Mouse (Mus musculus) olfactory bulb, adult 2 months (tissue): ENCODE results near the gene Erc2. TPM values are rescaled to one million over a fixed set of nuclear protein-coding genes. Genes with fewer than 3 reads are reported as not detected.
"Not testable (repeated sequence)": the region's sequence is repeated elsewhere in the genome, so short reads cannot be mapped to it uniquely, and the experiment has no call there.

Experiments
- H3K27ac ChIP-seq: fragments of 200-500 bp; 2 replicates; pipeline ENCODE4 v1.5.1; 2012; ENCODE audit warnings: low read depth, low read length; ENCODE audit not compliant: insufficient read depth
- H3K4me1 ChIP-seq: fragments of 200-500 bp; 2 replicates; pipeline ENCODE4 v1.6.1; 2012; ENCODE audit warnings: low read length; ENCODE audit not compliant: control insufficient read depth, insufficient read depth
- H3K4me3 ChIP-seq: fragments of 200-500 bp; 2 replicates; pipeline ENCODE4 v1.5.1; 2012; ENCODE audit warnings: mild to moderate bottlenecking, low read depth, low read length, moderate library complexity; ENCODE audit not compliant: insufficient read depth
- CTCF ChIP-seq: fragments of 200-500 bp; IDR thresholded peaks from 2 replicates; pipeline ENCODE4 v1.5.1; 2012; ENCODE audit warnings: low read depth, mild to moderate bottlenecking, low read length, moderate library complexity; ENCODE audit not compliant: insufficient read depth
- POLR2A ChIP-seq: fragments of 200-500 bp; IDR thresholded peaks from 2 replicates; pipeline ENCODE4 v1.6.1; 2012; ENCODE audit warnings: mild to moderate bottlenecking, low read depth, low read length, moderate library complexity; ENCODE audit not compliant: insufficient read depth
- WGBS: fragments of 180-500 bp; shearing (Covaris S2); methylation state at CpG from one replicate; pipeline ENCODE4 v1.1.7; 2018; 5-methylcytosine and 5-hydroxymethylcytosine counted together
- polyA plus RNA-seq: library from polyadenylated mRNA; stranded (reverse); fragments of >200 nt; gene quantifications from 2 replicates; pipeline ENCODE4 v1.2.4, GENCODE M21; 2012; ENCODE audit warnings: low replicate concordance; ENCODE audit not compliant: missing spikeins, insufficient read depth, insufficient read length

Erc2 gene
- not detected in 2 replicates for polyA plus RNA-seq

DNA sequence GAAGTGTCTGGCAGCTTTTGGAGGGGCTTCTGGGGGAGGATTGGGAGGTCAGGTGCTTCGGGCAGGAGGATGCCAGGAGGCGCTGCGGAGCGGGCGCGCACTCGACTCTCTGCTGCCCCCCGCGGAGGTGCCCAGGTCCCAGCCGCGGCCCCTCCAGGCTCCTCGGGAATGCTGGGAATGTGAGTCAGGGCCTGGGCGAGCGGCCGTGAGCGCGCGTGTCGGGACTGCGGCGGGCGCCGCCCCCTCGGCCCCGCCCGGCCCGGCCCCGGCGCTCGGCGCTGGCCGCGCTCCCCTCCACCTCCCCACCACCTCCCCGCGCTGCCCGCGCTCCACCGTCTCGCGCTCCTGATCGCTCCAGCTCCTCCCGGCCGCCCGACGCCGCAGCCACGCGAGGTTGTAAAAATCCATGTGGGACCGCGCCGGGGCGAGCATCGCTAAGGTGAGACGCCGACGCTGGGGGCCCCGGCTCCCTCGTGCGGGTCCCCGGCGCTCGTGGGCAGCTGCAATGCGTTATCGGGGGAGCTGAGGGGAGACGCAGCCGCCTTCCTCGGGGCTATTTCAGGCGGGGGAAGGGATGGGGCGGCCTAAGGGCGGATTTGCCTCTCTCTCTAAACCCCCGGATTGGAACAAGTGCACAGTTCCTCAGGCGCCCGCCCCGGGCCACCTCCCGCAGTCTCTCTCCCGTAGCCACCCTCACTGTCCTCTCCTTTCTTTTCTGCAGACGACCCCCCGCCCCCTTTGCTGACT lies at the start of gene Erc2:
Gene Erc2 (plus strand): TSS at position 253 of the 747 bp plus-strand sequence.
- under 1% methylated on average over 64 of the region's 78 CpGs for WGBS
- Histone ChIP-seq H3K4me1 (peaks cover 5% of the 10 kb centered on the region; the same call in 1 of the 2 replicates), H3K4me3 (peak within 1 kb of the TSS; percentile 63), H3K27ac (peak within 1 kb of the TSS; percentile 53; the same call in 1 of the 2 replicates)
- TF ChIP-seq POLR2A, result no peak
- peak; percentile 69 for TF ChIP-seq CTCF

DNA sequence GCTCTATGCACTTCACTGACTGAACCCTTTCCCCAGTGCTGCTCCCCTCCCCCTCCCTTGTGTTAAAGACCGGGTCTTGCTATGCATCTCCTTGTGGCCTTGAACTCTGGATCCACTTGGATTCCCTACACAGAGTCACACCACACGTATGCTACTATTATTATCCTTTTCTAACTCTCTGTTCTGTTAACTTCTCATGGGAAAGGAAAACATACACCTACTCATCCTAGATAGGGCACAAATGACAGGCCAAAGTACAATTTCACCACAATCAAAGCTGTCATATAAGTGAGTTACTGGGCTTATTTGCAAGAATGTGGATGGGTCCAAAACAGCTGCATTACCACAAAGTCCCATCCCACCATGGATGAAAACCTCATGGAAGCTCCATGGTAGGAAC lies 43.8 kb upstream of the Erc2 start:
- H3K27ac ChIP-seq, result no peak overlapping the region
- no peak for TF ChIP-seq POLR2A
- no peak overlapping the region for H3K4me3 ChIP-seq
- WGBS, result 79% methylated on average over 2 of the region's 2 CpGs
- no peaks in the 10 kb centered on the region for H3K4me1 ChIP-seq

DNA sequence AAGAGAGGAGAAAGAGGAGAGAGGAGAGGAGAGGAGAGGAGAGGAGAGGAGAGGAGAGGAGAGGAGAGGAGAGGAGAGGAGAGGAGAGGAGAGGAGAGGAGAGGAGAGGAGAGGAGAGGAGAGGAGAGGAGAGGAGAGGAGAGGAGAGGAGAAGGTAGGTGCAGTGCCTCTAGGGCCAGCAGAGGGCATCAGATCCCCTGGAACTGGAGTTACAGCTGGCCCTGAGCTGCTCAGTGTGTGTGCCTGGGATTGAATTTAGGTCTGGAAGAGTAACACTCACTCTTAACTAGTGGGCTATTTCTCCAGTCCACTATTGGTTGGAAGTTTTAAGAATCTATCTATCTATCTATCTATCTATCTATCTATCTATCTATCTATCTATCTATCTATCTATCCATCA lies 32.6 kb upstream of the Erc2 start:
- H3K27ac ChIP-seq, H3K4me3 ChIP-seq, H3K4me1 ChIP-seq: not testable (repeated sequence)

DNA sequence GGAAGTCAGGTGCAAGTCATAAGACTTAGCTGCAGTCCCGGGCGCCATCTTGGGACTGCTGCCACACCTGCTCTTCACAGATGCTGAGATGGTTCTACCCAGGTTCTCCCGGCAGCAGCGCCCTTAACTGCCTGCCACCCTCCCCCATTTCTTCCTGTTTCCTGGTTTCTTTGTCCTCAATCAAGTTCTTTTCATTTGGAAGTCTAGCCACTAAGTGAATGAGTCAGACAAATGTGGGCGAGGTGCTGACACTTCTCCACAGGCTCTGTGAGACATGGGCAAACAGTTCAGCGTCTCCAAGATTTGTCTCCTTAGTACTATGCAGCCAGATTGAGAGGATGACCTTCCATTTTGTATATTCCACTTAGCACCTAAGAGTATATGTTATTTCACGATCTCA lies 30.1 kb upstream of the Erc2 start:
- H3K4me3 ChIP-seq, result no peak overlapping the region
- 0 out of 2 replicates have a peak, but pooled peaks cover 2% of the 10 kb centered on the region for H3K4me1 ChIP-seq
- no peak overlapping the region for H3K27ac ChIP-seq
- WGBS, result 83% methylated on average over 7 of the region's 7 CpGs
- TF ChIP-seq POLR2A (no peak), CTCF (no peak)

DNA sequence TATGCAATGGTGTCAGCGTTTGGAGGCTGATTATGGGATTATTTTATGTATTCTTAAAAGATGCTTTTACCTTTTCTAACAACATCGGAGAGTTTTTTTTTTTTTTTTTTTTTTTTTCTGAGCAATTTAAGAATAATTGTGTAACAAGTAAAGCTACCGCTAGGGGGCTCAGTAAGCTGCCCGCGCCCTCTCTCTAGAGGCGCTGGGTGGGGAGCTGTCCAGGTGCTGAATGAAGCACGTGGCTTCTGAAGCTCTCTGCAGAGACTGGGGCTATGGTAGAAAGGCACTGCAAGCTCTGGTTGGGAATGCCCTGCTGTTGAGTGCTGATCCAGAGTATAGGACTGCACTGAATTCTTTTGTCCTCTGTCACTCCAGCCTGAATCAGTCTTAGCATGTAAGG lies 26.0 kb upstream of the Erc2 start:
- 2% methylated on average over 7 of the region's 7 CpGs for WGBS
- Histone ChIP-seq H3K27ac (no peak overlapping the region), H3K4me3 (no peak overlapping the region), H3K4me1 (0 out of 2 replicates have a peak, but pooled peaks cover 2% of the 10 kb centered on the region)
- TF ChIP-seq POLR2A (no peak), CTCF (peak; percentile 58; the same call in 1 of the 2 replicates)

DNA sequence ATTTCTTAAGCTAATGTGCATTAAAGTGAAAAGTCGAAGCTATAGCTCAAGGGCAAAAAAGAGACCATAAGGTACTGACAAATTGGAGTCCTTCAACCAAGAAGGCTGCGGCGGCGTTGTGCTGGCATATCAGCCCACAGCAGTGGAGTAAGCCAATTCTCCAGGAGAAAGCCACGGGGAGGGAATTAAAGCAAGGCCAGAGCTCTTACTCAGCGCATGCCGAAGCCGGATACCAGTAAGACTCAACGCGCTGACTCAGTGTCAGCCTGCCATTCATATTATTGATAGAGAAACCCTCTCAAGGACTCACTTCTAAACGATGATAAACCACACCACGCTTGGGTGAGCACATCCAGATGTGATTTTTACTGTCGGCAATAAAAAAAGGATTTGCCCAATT lies 20.1 kb upstream of the Erc2 start:
- 76% methylated on average over 13 of the region's 13 CpGs for WGBS
- Histone ChIP-seq H3K4me1 (no peaks in the 10 kb centered on the region), H3K27ac (no peak overlapping the region), H3K4me3 (no peak overlapping the region)
- no peak for TF ChIP-seq POLR2A
- no peak for TF ChIP-seq CTCF

DNA sequence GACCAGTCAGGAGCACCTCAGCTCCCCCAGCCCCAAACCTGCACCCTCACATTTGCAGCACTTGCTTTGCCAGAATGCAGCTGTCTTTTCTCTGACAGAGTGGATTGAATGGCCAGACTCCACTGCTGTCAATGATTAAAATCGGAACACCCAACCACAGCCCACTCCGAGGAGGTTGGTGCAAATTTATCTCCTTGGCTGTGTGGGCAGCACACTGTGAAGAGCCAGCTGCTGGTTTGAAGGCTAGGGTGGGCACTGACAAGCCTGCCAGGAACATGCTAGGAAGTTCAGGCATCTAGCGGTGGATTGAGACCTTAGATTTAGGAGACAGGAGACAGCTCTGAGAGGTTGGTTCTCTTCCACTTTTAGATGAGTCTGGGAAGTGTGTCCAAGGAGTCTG lies 14.8 kb upstream of the Erc2 start:
- Histone ChIP-seq H3K4me3 (no peak overlapping the region), H3K27ac (no peak overlapping the region), H3K4me1 (peaks cover 4% of the 10 kb centered on the region)
- no peak for TF ChIP-seq CTCF
- no peak for TF ChIP-seq POLR2A
- WGBS, result 56% methylated on average over 3 of the region's 3 CpGs

DNA sequence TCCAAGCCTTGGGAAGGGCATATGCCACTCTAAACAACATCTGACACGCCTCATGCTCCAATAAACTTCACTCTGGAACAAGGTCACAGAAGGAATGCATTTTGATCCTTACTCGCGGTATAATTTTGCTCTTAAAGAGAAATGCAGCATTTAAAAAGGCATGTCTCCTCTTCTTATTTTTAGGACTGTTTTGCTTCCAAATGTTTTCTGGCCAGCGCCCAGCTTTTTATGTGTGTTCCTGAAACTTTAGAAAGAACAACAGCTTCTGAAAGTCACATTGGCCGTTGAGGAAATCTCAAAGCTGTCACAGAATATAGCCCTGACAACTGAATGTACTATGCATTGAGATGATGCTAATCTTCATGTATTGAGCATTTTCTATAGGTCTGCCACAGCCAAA lies 8.5 kb upstream of the Erc2 start:
- TF ChIP-seq POLR2A (no peak), CTCF (no peak)
- Histone ChIP-seq H3K4me3 (no peak overlapping the region), H3K27ac (no peak overlapping the region), H3K4me1 (no peaks in the 10 kb centered on the region)
- 74% methylated on average over 5 of the region's 5 CpGs for WGBS

DNA sequence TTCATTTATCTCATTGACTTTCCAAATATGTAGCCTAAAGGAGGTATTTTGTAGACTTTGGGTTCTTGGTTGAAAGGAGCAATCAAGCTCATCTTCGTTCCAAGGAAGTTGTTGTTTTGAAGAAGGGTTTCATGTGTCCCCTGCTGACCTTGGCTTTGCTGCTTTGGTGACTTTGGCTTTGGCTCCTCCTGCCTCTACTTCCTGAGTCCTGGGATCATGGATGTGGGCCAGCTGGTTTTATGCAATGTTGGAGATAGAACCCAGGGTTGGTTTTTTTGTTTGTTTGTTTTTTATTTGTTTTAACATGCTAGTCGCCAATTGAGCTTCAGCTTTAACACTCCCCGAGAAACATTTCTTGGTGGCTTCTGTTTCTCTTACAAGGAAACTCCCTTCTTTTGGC lies 4.9 kb upstream of the Erc2 start:
- Histone ChIP-seq H3K4me3 (no peak overlapping the region), H3K4me1 (peaks cover 5% of the 10 kb centered on the region; the same call in 1 of the 2 replicates), H3K27ac (no peak overlapping the region)
- TF ChIP-seq CTCF (no peak), POLR2A (no peak)
- 84% methylated on average over 3 of the region's 3 CpGs for WGBS

DNA sequence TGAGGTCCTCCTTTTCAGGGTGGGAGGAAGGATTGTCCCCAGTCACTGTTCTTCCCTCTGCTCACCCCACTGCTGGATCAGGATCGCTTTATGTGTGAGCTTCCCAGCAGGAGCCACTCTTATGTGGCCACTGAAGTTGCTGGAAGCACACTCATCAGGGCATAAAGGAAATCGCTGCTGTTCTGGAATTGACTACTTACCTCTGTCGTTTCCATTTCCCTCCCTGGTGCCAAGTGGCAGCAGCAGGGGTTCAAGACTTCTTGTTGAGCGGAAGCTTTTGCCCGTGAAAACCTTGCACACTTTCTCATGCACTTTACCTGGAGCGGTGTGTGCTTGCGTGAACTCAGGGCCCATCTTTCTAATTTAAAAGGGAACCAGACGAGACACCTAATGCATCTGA lies 652 bp upstream of the Erc2 start:
- Histone ChIP-seq H3K4me1 (peaks cover 5% of the 10 kb centered on the region; the same call in 1 of the 2 replicates), H3K4me3 (0 out of 2 replicates have a peak overlapping the region, but pooled peaks have one; percentile 63), H3K27ac (0 out of 2 replicates have a peak overlapping the region, but pooled peaks have one; percentile 53)
- 53% methylated on average over 8 of the region's 8 CpGs for WGBS
- TF ChIP-seq CTCF (no peak), POLR2A (no peak)
